8 mouse cellular contexts compared by ENCODE assay signal in the genomic region with DNA sequence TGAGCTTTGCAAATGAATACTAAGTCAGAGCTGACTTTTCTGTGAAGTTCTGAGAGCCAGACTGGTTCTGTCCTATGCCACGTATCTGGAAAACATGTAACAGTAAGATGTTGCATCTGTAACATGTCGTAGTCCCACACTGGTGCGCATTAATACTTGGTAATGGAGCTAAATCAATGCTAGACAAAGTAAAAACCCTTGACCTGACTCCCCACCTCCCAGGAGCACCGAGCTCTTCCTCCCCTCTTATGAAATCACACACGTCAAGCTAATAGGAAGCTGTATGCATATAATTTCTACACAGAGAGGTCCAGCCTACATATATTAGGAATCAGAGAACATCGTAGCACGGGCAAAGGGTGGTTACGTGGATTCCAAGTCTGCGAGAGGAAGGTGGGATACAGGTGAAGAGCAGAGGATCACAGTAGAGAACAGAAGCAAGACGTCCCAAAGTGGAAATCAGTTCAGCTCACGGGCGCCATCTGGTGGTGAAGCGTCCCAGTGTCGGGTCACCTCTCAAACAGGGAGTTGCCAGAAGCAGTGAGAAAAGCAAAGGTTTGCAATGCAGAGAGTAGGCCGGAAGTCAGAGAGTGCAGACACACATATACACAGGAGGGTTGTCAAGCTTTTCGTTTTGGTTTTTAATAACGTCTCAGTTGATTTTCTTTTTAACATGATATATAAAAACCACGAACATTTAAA.
DNase-seq lines count a peak whose midpoint lies in the region; ATAC-seq and TF ChIP-seq lines count a peak whose summit lies in the region.

No protein-coding gene starts in this region.

- DNase-seq in 416B (ENCODE audit: low read depth), result peak; percentile 76
- DNase-seq in adrenal gland, postnatal 10 days, result peak; percentile 96
- peak; percentile 91 for DNase-seq in embryo, embryonic 9.5 days (ENCODE audit: extremely low spot score)
- DNase-seq in heart, adult 2 months, result peak; percentile 82 to 93
- peak; percentile 92 for DNase-seq in limb, embryonic 14.5 days (ENCODE audit: low spot score)
- DNase-seq in naive thymus-derived CD4-positive, alpha-beta T cell, adult 2 months (ENCODE audit: low read depth), result peak; percentile 96
- DNase-seq in spleen, postnatal 4 days (ENCODE audit: low spot score in 2 of 2), result peak; percentile 88 to 97

- no peaks in the 10 kb centered on the region for H3K9me3 ChIP-seq in kidney, embryonic 14.5 days (ENCODE audit: control insufficient read depth, low read length)
- H3K9me3 ChIP-seq in limb, embryonic 14.5 days (ENCODE audit: control insufficient read depth, low read length), result no peaks in the 10 kb centered on the region

- 30% methylated on average over 18 of the region's 18 CpGs for WGBS in heart, adult 2 months
- 35% methylated on average over 18 of the region's 18 CpGs for WGBS in kidney, embryonic 14.5 days
- 31% methylated on average over 18 of the region's 18 CpGs for WGBS in limb, embryonic 14.5 days

- H3K4me1 ChIP-seq in heart, adult 2 months (ENCODE audit: control insufficient read depth, insufficient read depth, low read length), result peaks cover 8% of the 10 kb centered on the region
- H3K4me1 ChIP-seq in kidney, embryonic 14.5 days (ENCODE audit: control insufficient read depth, insufficient read depth, low read length), result no peaks in the 10 kb centered on the region
- H3K4me1 ChIP-seq in limb, embryonic 14.5 days (ENCODE audit: control insufficient read depth, insufficient read depth, low read length), result peaks cover 24% of the 10 kb centered on the region

- H3K79me2 ChIP-seq in heart, adult 2 months (replicated peaks; ENCODE audit: control insufficient read depth, insufficient read depth, low read length), result no peaks in the 10 kb centered on the region

- intact Hi-C loops in heart, adult 2 months (cut with DNase I), result loop anchor here (1.0 to 5.0 kb wide), 3 partner anchors 501 to 703 kb away; no protein-coding TSS in a partner anchor

- peak; percentile 72 for ATAC-seq in kidney, embryonic 14.5 days (ENCODE audit: low FRiP score, low TSS enrichment)
- peak; percentile 69 for ATAC-seq in limb, embryonic 14.5 days (ENCODE audit: low FRiP score, low read depth)

- peak; percentile 95 for TF ChIP-seq CTCF in heart, adult 2 months (IDR thresholded peaks at IDR 0.05)

- H3K4me2 ChIP-seq in kidney, embryonic 14.5 days (replicated peaks; ENCODE audit: low read depth, low read length), result no peak overlapping the region
- H3K4me2 ChIP-seq in limb, embryonic 14.5 days (replicated peaks; ENCODE audit: low read depth, low read length, severe bottlenecking), result no peak overlapping the region

- peak; percentile 80 for TF ChIP-seq EP300 in heart, adult 2 months (IDR thresholded peaks at IDR 0.05; ENCODE audit: insufficient read depth, low read depth, low read length)

- H3K9ac ChIP-seq in heart, adult 2 months (ENCODE audit: low read depth, low read length), result no peak overlapping the region
- H3K9ac ChIP-seq in kidney, embryonic 14.5 days (ENCODE audit: low read depth, low read length), result no peak overlapping the region
- no peak overlapping the region for H3K9ac ChIP-seq in limb, embryonic 14.5 days (ENCODE audit: low read depth, low read length, severe bottlenecking)

- 0 out of 2 replicates have a peak, but pooled peaks have one; percentile 20 for TF ChIP-seq POLR2A in heart, adult 2 months (IDR thresholded peaks at IDR 0.05; ENCODE audit: insufficient read depth, low read depth, low read length)
- no peak for TF ChIP-seq POLR2A in limb, embryonic 14.5 days (IDR thresholded peaks at IDR 0.05; ENCODE audit: borderline replicate concordance, extremely low read depth, insufficient read depth, insufficient read length)

- no peaks in the 10 kb centered on the region for H3K36me3 ChIP-seq in heart, adult 2 months (ENCODE audit: control insufficient read depth, insufficient read depth, low read length)
- peaks cover 10% of the 10 kb centered on the region; the same call in 1 of the 2 replicates for H3K36me3 ChIP-seq in kidney, embryonic 14.5 days (ENCODE audit: control insufficient read depth, insufficient read depth, low read length)
- H3K36me3 ChIP-seq in limb, embryonic 14.5 days (ENCODE audit: control insufficient read depth, insufficient read depth, low read length), result no peaks in the 10 kb centered on the region; the same call in 1 of the 2 replicates

- H3K4me3 ChIP-seq in heart, adult 2 months, result no peak overlapping the region
- no peak overlapping the region for H3K4me3 ChIP-seq in kidney, embryonic 14.5 days (ENCODE audit: low read length)
- H3K4me3 ChIP-seq in limb, embryonic 14.5 days (replicated peaks; ENCODE audit: low read length), result no peak overlapping the region

- no peak overlapping the region for H3K27ac ChIP-seq in heart, adult 2 months
- H3K27ac ChIP-seq in kidney, embryonic 14.5 days (ENCODE audit: low read depth, low read length), result no peak overlapping the region
- H3K27ac ChIP-seq in limb, embryonic 14.5 days (replicated peaks; ENCODE audit: low read depth, low read length), result no peak overlapping the region

- no peaks in the 10 kb centered on the region for H3K27me3 ChIP-seq in heart, adult 2 months (ENCODE audit: control insufficient read depth, insufficient read depth, low read length)
- no peaks in the 10 kb centered on the region for H3K27me3 ChIP-seq in kidney, embryonic 14.5 days (ENCODE audit: control insufficient read depth, insufficient read depth, low read length)
- no peaks in the 10 kb centered on the region for H3K27me3 ChIP-seq in limb, embryonic 14.5 days (ENCODE audit: control insufficient read depth, insufficient read depth, low read length)
